Mouse (Mus musculus): Measurements from ENCODE around the gene Hnf1b.

DNA sequence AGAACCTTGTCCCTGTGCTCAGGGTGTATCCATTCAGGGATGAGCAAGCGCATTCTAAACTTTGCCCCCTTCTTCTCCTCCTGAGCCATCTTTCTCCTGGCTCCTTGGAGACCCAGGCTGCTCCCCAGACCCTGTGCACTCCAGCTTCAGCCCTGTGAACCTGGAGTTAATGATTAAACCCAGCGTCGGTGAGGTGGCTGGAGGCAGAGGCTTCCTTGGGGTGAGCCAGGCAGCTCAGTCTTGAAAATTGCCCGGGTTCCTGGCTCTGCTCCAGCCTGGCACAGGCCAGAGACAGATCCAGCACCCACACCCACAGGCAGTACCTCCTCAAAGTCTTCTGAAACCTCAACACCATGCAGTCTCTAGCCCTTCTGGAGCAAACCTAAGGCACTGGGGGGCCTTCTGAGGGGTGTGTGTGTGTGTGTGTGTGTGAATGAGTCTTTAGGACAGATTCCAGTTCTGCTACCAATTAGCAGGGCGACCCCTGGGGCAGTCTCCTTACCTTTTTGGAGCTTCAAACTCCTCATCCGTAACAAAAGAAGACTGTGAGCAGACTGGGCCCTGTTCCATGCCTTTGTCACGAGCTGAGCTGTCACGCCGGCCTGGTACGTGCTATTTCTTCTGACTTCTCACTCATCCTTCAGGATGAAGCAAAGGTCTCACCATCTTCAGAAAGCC lies 29.9 kb upstream of the Hnf1b start:
- no peak for TF ChIP-seq CTCF (IDR thresholded peaks at IDR 0.05; ENCODE audit: low read depth)
- no peak for TF ChIP-seq EP300 (optimal IDR thresholded peaks at IDR 0.05)

All from stomach, postnatal 0 days (tissue).